Mouse (Mus musculus) lung, embryonic 16.5 days (tissue): Measurements from ENCODE around the gene Alg12. TPM values are rescaled to one million over a fixed set of nuclear protein-coding genes. Genes with fewer than 3 reads are reported as not detected.
"Not testable (repeated sequence)": the region's sequence is repeated elsewhere in the genome, so short reads cannot be mapped to it uniquely, and the experiment has no call there.

Source experiments
- ATAC-seq: fragments of 200-750 bp; cut with Nextera tagmentation; 2 replicates; pipeline ENCODE4 v1.8.0; 2017; ENCODE audit warnings: low read depth, mild to moderate bottlenecking, moderate library complexity
- H3K27ac ChIP-seq: fragments of 300-500 bp; sonication (generic); 2 replicates; pipeline ENCODE4 v1.5.1; 2014; ENCODE audit warnings: mild to moderate bottlenecking, control low read depth, low read length
- H3K27me3 ChIP-seq: fragments of 300-500 bp; sonication (generic); 2 replicates; pipeline ENCODE4 v1.6.1; 2014; ENCODE audit warnings: low read depth, low read length, mixed read lengths; ENCODE audit not compliant: control insufficient read depth, insufficient read depth
- H3K36me3 ChIP-seq: fragments of 300-500 bp; sonication (generic); 2 replicates; pipeline ENCODE4 v1.6.1; 2014; ENCODE audit warnings: low read length; ENCODE audit not compliant: control insufficient read depth, insufficient read depth
- H3K4me1 ChIP-seq: fragments of 300-500 bp; sonication (generic); replicated peaks from 2 replicates; pipeline ENCODE4 v1.6.1; 2014; ENCODE audit warnings: low read length, mixed read lengths; ENCODE audit not compliant: control insufficient read depth, insufficient read depth
- H3K4me2 ChIP-seq: fragments of 300-500 bp; sonication (generic); 2 replicates; pipeline ENCODE4 v1.6.1; 2014; ENCODE audit warnings: low read depth, low read length, control low read depth
- H3K4me3 ChIP-seq: fragments of 300-500 bp; sonication (generic); 2 replicates; pipeline ENCODE4 v1.5.1; 2014; ENCODE audit warnings: mild to moderate bottlenecking, low read length, control low read depth
- H3K9ac ChIP-seq: fragments of 300-500 bp; sonication (generic); 2 replicates; pipeline ENCODE4 v1.6.1; 2014; ENCODE audit warnings: low read length, control low read depth
- H3K9me3 ChIP-seq: fragments of 300-500 bp; sonication (generic); 2 replicates; pipeline ENCODE4 v1.6.1; 2016; ENCODE audit warnings: low read length; ENCODE audit not compliant: control insufficient read depth
- WGBS: fragments of 180-500 bp; shearing (Covaris S2); extraction: QIAGEN DNeasy Blood & Tissue Kit; methylation state at CpG from one replicate; pipeline ENCODE4 v1.1.7; 2014; 5-methylcytosine and 5-hydroxymethylcytosine counted together
- polyA plus RNA-seq: library from polyadenylated mRNA; unstranded; fragments of >200 nt; fragmentation: Nextera tagmentation; extraction: Ambion mirVana; gene quantifications from 2 replicates; pipeline ENCODE4 v1.2.1, GENCODE M21; 2015

Gene Alg12
- polyA plus RNA-seq, 1 experiment from 2014 or later, result 13.5 TPM

- H3K4me2 ChIP-seq, result no peak overlapping the region
- peaks cover 9% of the 10 kb centered on the region for H3K4me1 ChIP-seq
- H3K36me3 ChIP-seq, result peaks cover 20% of the 10 kb centered on the region
- H3K27ac ChIP-seq, result no peak overlapping the region
- peak; percentile 62 for ATAC-seq
- H3K9me3 ChIP-seq, result no peaks in the 10 kb centered on the region
- no peak overlapping the region for H3K9ac ChIP-seq
- 19% methylated on average over 9 of the region's 9 CpGs for WGBS
- no peak overlapping the region for H3K4me3 ChIP-seq
- no peaks in the 10 kb centered on the region for H3K27me3 ChIP-seq
Measured at GRCm38 (mm10) chr15:88827991-88828799, 9.1 kb upstream of the Alg12 start.

- Histone ChIP-seq H3K9me3 (no peaks in the 10 kb centered on the region), H3K9ac (no peak overlapping the region), H3K27me3 (no peaks in the 10 kb centered on the region), H3K36me3 (peaks cover 22% of the 10 kb centered on the region), H3K4me2 (no peak overlapping the region), H3K4me1 (peaks cover 9% of the 10 kb centered on the region), H3K27ac (no peak overlapping the region), H3K4me3 (no peak overlapping the region)
- ATAC-seq, result no peak
- 83% methylated on average over 6 of the region's 6 CpGs for WGBS
Measured at GRCm38 (mm10) chr15:88827466-88827865, 8.3 kb upstream of the Alg12 start.

DNA sequence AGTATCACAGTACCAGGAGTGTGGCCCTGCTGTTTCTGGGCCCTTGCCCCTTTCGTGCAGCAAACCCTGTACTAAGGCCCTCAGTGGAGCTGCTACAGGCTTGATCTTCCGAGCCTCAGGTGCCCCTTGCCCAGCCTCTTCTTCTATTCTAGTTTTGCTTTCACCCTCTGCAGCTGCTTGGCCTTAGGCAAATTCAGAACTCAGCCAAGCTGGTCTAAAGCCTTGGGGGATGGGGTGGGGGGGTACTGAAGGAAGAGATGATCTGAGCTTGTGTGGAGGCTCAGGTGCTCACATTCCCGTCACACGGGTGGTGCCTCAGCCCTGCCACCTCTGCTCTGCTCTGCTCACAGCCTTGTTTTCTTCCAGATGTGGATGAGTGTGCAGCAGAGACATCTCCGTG is 4.3 kb upstream of the Alg12 start:
- Histone ChIP-seq H3K9me3 (no peaks in the 10 kb centered on the region), H3K9ac (no peak overlapping the region), H3K27me3 (no peaks in the 10 kb centered on the region), H3K4me1 (peaks cover 11% of the 10 kb centered on the region), H3K4me2 (no peak overlapping the region), H3K36me3 (peaks cover 22% of the 10 kb centered on the region), H3K27ac (no peak overlapping the region), H3K4me3 (no peak overlapping the region)
- ATAC-seq, result no peak
- 87% methylated on average over 5 of the region's 5 CpGs for WGBS

DNA sequence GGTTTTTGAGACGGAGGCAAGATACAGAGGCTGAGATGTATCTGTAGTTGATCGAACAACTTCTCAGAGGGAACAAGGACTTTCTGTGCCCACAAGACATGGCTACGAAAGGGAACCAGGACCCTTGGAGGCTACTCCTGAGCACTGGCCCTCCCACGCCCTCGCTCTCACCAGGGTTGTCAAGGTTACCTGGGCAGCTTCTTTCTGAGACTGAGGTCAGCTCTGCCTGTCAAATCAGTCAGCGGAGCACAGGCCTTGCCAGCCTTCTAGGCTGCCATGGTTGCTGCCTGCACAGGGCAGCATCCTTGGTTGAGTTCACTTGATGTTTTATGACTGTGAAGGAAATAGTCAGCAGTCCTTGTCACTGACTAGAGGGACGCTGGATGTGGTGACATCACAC is 3.4 kb upstream of the Alg12 start:
- no peak for ATAC-seq
- no peaks in the 10 kb centered on the region for H3K27me3 ChIP-seq
- no peak overlapping the region for H3K4me2 ChIP-seq
- no peaks in the 10 kb centered on the region for H3K9me3 ChIP-seq
- no peak overlapping the region for H3K4me3 ChIP-seq
- peaks cover 22% of the 10 kb centered on the region for H3K36me3 ChIP-seq
- H3K4me1 ChIP-seq, result peaks cover 14% of the 10 kb centered on the region
- no peak overlapping the region for H3K9ac ChIP-seq
- H3K27ac ChIP-seq, result no peak overlapping the region
- WGBS, result 89% methylated on average over 7 of the region's 7 CpGs

DNA sequence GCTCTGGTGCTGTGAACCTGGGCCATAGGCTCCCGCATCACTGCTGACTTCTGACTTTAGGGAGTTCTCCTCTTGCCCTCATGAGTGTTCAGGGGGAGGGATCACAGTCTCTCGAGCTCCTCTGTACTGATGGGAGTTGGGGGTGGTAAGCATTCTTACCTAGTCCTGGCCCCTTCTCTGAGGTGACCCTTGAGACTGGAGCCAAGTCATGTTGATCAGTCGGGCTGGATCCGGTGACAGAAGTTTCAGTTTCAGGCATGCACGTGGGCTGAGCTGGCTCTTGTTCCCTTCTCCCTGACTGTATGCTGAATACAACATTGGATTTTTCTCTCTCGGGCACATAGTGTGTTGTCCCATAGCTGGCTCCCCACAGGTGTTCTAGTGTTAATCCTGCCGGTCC is 2.3 kb upstream of the Alg12 start:
- no peak overlapping the region for H3K4me2 ChIP-seq
- no peak overlapping the region for H3K9ac ChIP-seq
- no peak for ATAC-seq
- no peak overlapping the region for H3K27ac ChIP-seq
- WGBS, result 75% methylated on average over 7 of the region's 7 CpGs
- H3K4me3 ChIP-seq, result no peak overlapping the region
- no peaks in the 10 kb centered on the region for H3K9me3 ChIP-seq
- no peaks in the 10 kb centered on the region for H3K27me3 ChIP-seq
- H3K36me3 ChIP-seq, result peaks cover 21% of the 10 kb centered on the region
- H3K4me1 ChIP-seq, result peaks cover 14% of the 10 kb centered on the region

- ATAC-seq, result no peak
- Histone ChIP-seq H3K9me3 (no peaks in the 10 kb centered on the region), H3K27ac (0 out of 2 replicates have a peak overlapping the region, but pooled peaks have one; percentile 28), H3K9ac (peak overlapping the region; percentile 88), H3K4me2 (peak overlapping the region; percentile 92), H3K36me3 (peaks cover 19% of the 10 kb centered on the region), H3K27me3 (no peaks in the 10 kb centered on the region), H3K4me1 (peaks cover 14% of the 10 kb centered on the region), H3K4me3 (peak overlapping the region; percentile 87)
- under 1% methylated on average over 23 of the region's 23 CpGs for WGBS
Measured at GRCm38 (mm10) chr15:88819906-88820303, 787 bp upstream of the Alg12 start.

- no peak for ATAC-seq
- H3K4me2 ChIP-seq, result no peak overlapping the region
- WGBS, result 89% methylated on average over 6 of the region's 6 CpGs
- H3K4me1 ChIP-seq, result peaks cover 6% of the 10 kb centered on the region
- H3K27me3 ChIP-seq, result no peaks in the 10 kb centered on the region
- H3K4me3 ChIP-seq, result no peak overlapping the region
- no peaks in the 10 kb centered on the region for H3K9me3 ChIP-seq
- no peak overlapping the region for H3K27ac ChIP-seq
- H3K36me3 ChIP-seq, result peaks cover 14% of the 10 kb centered on the region
- no peak overlapping the region for H3K9ac ChIP-seq
Measured at GRCm38 (mm10) chr15:88815196-88815700, 3.9 kb downstream of the Alg12 start.

DNA sequence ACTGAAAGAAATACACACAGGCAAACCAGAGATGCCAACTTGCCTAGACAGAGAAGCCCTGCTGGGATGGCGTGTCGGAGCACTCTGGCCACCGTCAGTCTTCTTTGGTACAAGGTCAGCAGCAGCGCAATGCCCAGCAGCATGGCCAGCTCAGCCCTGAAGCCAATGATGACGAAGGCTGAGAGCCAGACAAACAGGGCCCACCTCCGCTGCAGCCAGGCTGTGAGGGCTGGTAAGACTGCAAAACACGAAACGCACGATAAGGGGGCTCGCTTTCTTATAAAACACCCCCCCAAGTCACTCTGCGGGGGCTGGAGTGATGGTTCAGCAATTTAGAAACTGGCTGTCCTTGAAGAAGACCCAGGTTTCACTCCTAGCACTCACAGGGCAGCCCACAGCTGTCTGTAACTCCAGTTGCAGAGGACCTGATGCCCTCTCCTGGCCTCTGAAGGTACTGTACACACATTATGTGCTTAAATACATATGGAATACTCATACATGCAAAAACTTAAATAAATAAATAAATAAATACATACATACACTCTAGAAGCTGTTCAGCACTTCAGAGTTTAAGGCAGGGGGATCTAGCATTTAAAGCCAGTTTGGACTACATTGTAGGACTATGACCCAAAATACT is 4.6 kb downstream of the Alg12 start:
- Histone ChIP-seq H3K4me2 (no peak overlapping the region), H3K4me1 (peaks cover 5% of the 10 kb centered on the region), H3K4me3 (no peak overlapping the region), H3K27me3 (no peaks in the 10 kb centered on the region), H3K27ac (no peak overlapping the region), H3K9ac (no peak overlapping the region), H3K36me3 (peaks cover 14% of the 10 kb centered on the region), H3K9me3 (no peaks in the 10 kb centered on the region)
- 94% methylated on average over 11 of the region's 11 CpGs for WGBS
- no peak for ATAC-seq

DNA sequence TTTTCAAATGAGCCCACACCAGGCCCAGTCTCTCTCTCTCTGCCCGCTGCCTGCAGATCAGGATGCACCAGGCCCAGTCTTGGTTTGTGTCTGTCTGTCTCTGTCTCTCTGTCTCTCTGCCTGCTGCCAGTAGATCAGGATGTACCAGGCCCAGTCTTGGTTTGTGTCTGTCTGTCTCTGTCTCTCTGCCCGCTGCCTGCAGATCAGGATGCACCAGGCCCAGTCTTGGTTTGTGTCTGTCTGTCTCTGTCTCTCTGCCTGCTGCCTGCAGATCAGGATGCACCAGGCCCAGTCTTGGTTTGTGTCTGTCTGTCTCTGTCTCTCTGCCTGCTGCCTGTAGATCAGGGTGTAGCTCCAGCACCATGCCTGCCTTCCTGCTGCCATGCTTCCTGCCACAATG is 5.2 kb downstream of the Alg12 start:
- not testable (repeated sequence) for H3K4me1 ChIP-seq, H3K9ac ChIP-seq, H3K27ac ChIP-seq, H3K4me2 ChIP-seq, H3K4me3 ChIP-seq, H3K9me3 ChIP-seq, ATAC-seq, H3K27me3 ChIP-seq
- WGBS, result 89% methylated on average over 2 of the region's 2 CpGs
- H3K36me3 ChIP-seq, result peaks cover 17% of the 10 kb centered on the region
